Mouse (Mus musculus) liver, embryonic 15.5 days (tissue): Measurements from ENCODE around the gene Cybrd1. TPM values are rescaled to one million over a fixed set of nuclear protein-coding genes. Genes with fewer than 3 reads are reported as not detected.

Experiments
- ATAC-seq: fragments of 200-750 bp; cut with Nextera tagmentation; 2 replicates; pipeline ENCODE4 v1.8.0; 2017; ENCODE audit warnings: moderate number of reproducible peaks, mild to moderate bottlenecking, moderate library complexity; ENCODE audit not compliant: insufficient read depth
- H3K27ac ChIP-seq: fragments of 300-500 bp; sonication (generic); replicated peaks from 2 replicates; pipeline ENCODE4 v1.5.1; 2015; ENCODE audit warnings: mild to moderate bottlenecking, inconsistent platforms
- H3K27me3 ChIP-seq: fragments of 300-500 bp; sonication (generic); 2 replicates; pipeline ENCODE4 v1.6.1; 2015; ENCODE audit warnings: mild to moderate bottlenecking, inconsistent platforms
- H3K36me3 ChIP-seq: fragments of 300-500 bp; sonication (generic); replicated peaks from 2 replicates; pipeline ENCODE4 v1.6.1; 2015; ENCODE audit warnings: moderate library complexity, mild to moderate bottlenecking, inconsistent platforms
- H3K4me1 ChIP-seq: fragments of 300-500 bp; sonication (generic); replicated peaks from 2 replicates; pipeline ENCODE4 v1.6.1; 2015; ENCODE audit warnings: inconsistent platforms
- H3K4me2 ChIP-seq: fragments of 300-500 bp; sonication (generic); 2 replicates; pipeline ENCODE4 v1.6.1; 2015; ENCODE audit warnings: moderate library complexity, mild to moderate bottlenecking, inconsistent platforms
- H3K4me3 ChIP-seq: fragments of 300-500 bp; sonication (generic); replicated peaks from 2 replicates; pipeline ENCODE4 v1.5.1; 2015; ENCODE audit warnings: mild to moderate bottlenecking, inconsistent platforms
- H3K9ac ChIP-seq: fragments of 300-500 bp; sonication (generic); 2 replicates; pipeline ENCODE4 v1.6.1; 2015; ENCODE audit warnings: moderate library complexity, mild to moderate bottlenecking, inconsistent platforms
- H3K9me3 ChIP-seq: fragments of 300-500 bp; sonication (generic); replicated peaks from 2 replicates; pipeline ENCODE4 v1.6.1; 2016; ENCODE audit warnings: inconsistent platforms
- WGBS: fragments of 180-500 bp; shearing (Covaris S2); methylation state at CpG from one replicate; pipeline ENCODE4 v1.1.7; 2015; ENCODE audit warnings: mixed read lengths; ENCODE audit not compliant: insufficient replicate concordance; 5-methylcytosine and 5-hydroxymethylcytosine counted together
- polyA plus RNA-seq: library from polyadenylated mRNA; unstranded; fragments of >200 nt; fragmentation: Nextera tagmentation; extraction: Ambion mirVana; gene quantifications from 2 replicates; pipeline ENCODE4 v1.2.1, GENCODE M21; 2015

The Cybrd1 gene
- polyA plus RNA-seq, 1 experiment from 2014 or later = 1.1 TPM

- Histone ChIP-seq H3K27me3 (no peaks in the 10 kb centered on the region; the same call in 1 of the 2 replicates), H3K36me3 (no peaks in the 10 kb centered on the region), H3K4me1 (no peaks in the 10 kb centered on the region), H3K9me3 (no peaks in the 10 kb centered on the region), H3K4me2 (no peak overlapping the region), H3K27ac (no peak overlapping the region), H3K9ac (no peak overlapping the region), H3K4me3 (no peak overlapping the region)
- no peak for ATAC-seq
- 50% methylated on average over 10 of the region's 10 CpGs for WGBS
These were observed 10.2 kb downstream of the Cybrd1 start for GRCm38 (mm10) chr2:71127779-71128534.

- 68% methylated on average over 2 of the region's 2 CpGs for WGBS
- H3K4me1 ChIP-seq = peaks cover 2% of the 10 kb centered on the region; the same call in 1 of the 2 replicates
- H3K4me2 ChIP-seq = no peak overlapping the region
- no peaks in the 10 kb centered on the region for H3K36me3 ChIP-seq
- H3K27ac ChIP-seq = no peak overlapping the region
- no peaks in the 10 kb centered on the region for H3K9me3 ChIP-seq
- no peak for ATAC-seq
- no peak overlapping the region for H3K9ac ChIP-seq
- no peaks in the 10 kb centered on the region for H3K27me3 ChIP-seq
- H3K4me3 ChIP-seq = no peak overlapping the region
These were observed 12.6 kb downstream of the Cybrd1 start for GRCm38 (mm10) chr2:71130366-71130765.

- no peaks in the 10 kb centered on the region for H3K36me3 ChIP-seq
- no peak for ATAC-seq
- no peak overlapping the region for H3K4me2 ChIP-seq
- no peaks in the 10 kb centered on the region for H3K9me3 ChIP-seq
- no peaks in the 10 kb centered on the region for H3K27me3 ChIP-seq
- 42% methylated on average over 3 of the region's 3 CpGs for WGBS
- H3K4me1 ChIP-seq = peaks cover 2% of the 10 kb centered on the region; the same call in 1 of the 2 replicates
- H3K4me3 ChIP-seq = no peak overlapping the region
- no peak overlapping the region for H3K27ac ChIP-seq
- H3K9ac ChIP-seq = no peak overlapping the region
These were observed 14.3 kb downstream of the Cybrd1 start for GRCm38 (mm10) chr2:71131866-71132496.

- Histone ChIP-seq H3K27me3 (no peaks in the 10 kb centered on the region), H3K4me2 (no peak overlapping the region), H3K9me3 (no peaks in the 10 kb centered on the region), H3K36me3 (no peaks in the 10 kb centered on the region), H3K4me3 (no peak overlapping the region), H3K27ac (no peak overlapping the region), H3K9ac (no peak overlapping the region), H3K4me1 (peaks cover 2% of the 10 kb centered on the region; the same call in 1 of the 2 replicates)
- 44% methylated on average over 9 of the region's 9 CpGs for WGBS
- ATAC-seq = peak; percentile 31; the same call in 1 of the 2 replicates
These were observed 16.4 kb downstream of the Cybrd1 start for GRCm38 (mm10) chr2:71134041-71134505.

GRCm38 (mm10) chr2:71134836-71135235, 17.1 kb downstream of the Cybrd1 start:
- WGBS = 50% methylated on average over 5 of the region's 5 CpGs
- H3K4me1 ChIP-seq = peaks cover 2% of the 10 kb centered on the region; the same call in 1 of the 2 replicates

GRCm38 (mm10) chr2:71140622-71141021, 22.9 kb downstream of the Cybrd1 start:
- H3K9ac ChIP-seq = no peak overlapping the region
- no peak overlapping the region for H3K4me3 ChIP-seq
- no peak for ATAC-seq
- no peaks in the 10 kb centered on the region for H3K4me1 ChIP-seq
- no peaks in the 10 kb centered on the region for H3K27me3 ChIP-seq
- 60% methylated on average over 4 of the region's 4 CpGs for WGBS
- no peak overlapping the region for H3K27ac ChIP-seq
- H3K4me2 ChIP-seq = no peak overlapping the region
- no peaks in the 10 kb centered on the region for H3K9me3 ChIP-seq
- no peaks in the 10 kb centered on the region for H3K36me3 ChIP-seq

More at GRCm38 (mm10) chr2:71134836-71135235, 17.1 kb downstream of the Cybrd1 start:
- Histone ChIP-seq H3K9me3 (no peaks in the 10 kb centered on the region), H3K9ac (no peak overlapping the region), H3K36me3 (no peaks in the 10 kb centered on the region), H3K27me3 (no peaks in the 10 kb centered on the region), H3K27ac (no peak overlapping the region), H3K4me3 (no peak overlapping the region), H3K4me2 (no peak overlapping the region)
- ATAC-seq = no peak

- Histone ChIP-seq H3K4me3 (no peak overlapping the region), H3K9me3 (no peaks in the 10 kb centered on the region), H3K9ac (no peak overlapping the region), H3K36me3 (no peaks in the 10 kb centered on the region), H3K27me3 (no peaks in the 10 kb centered on the region), H3K27ac (no peak overlapping the region), H3K4me1 (peaks cover 11% of the 10 kb centered on the region), H3K4me2 (no peak overlapping the region)
- 22% methylated on average over 7 of the region's 7 CpGs for WGBS
- no peak for ATAC-seq
These were observed 24.7 kb downstream of the Cybrd1 start for GRCm38 (mm10) chr2:71142410-71142809.

- Histone ChIP-seq H3K36me3 (no peaks in the 10 kb centered on the region), H3K9me3 (no peaks in the 10 kb centered on the region), H3K27ac (peak overlapping the region; percentile 74), H3K4me2 (no peak overlapping the region), H3K9ac (no peak overlapping the region), H3K27me3 (no peaks in the 10 kb centered on the region), H3K4me1 (peaks cover 11% of the 10 kb centered on the region), H3K4me3 (no peak overlapping the region)
- ATAC-seq = peak; percentile 39
- WGBS = 69% methylated on average over 4 of the region's 4 CpGs
These were observed 28.1 kb downstream of the Cybrd1 start for GRCm38 (mm10) chr2:71145853-71146252.

GRCm38 (mm10) chr2:71146266-71146665, 28.5 kb downstream of the Cybrd1 start:
- no peak overlapping the region for H3K4me3 ChIP-seq
- no peaks in the 10 kb centered on the region for H3K36me3 ChIP-seq
- H3K4me1 ChIP-seq = peaks cover 11% of the 10 kb centered on the region
- H3K9ac ChIP-seq = no peak overlapping the region
- H3K27ac ChIP-seq = peak overlapping the region; percentile 74
- 14% methylated on average over 3 of the region's 3 CpGs for WGBS
- H3K4me2 ChIP-seq = no peak overlapping the region
- no peaks in the 10 kb centered on the region for H3K27me3 ChIP-seq
- ATAC-seq = peak; percentile 82
- H3K9me3 ChIP-seq = no peaks in the 10 kb centered on the region

GRCm38 (mm10) chr2:71147816-71148215, 30.1 kb downstream of the Cybrd1 start:
- Histone ChIP-seq H3K36me3 (no peaks in the 10 kb centered on the region), H3K4me2 (no peak overlapping the region), H3K27me3 (no peaks in the 10 kb centered on the region), H3K4me3 (no peak overlapping the region), H3K27ac (no peak overlapping the region), H3K9ac (no peak overlapping the region), H3K4me1 (peaks cover 11% of the 10 kb centered on the region), H3K9me3 (0 out of 2 replicates have a peak, but pooled peaks cover 3% of the 10 kb centered on the region)
- no peak for ATAC-seq
- 46% methylated on average over 6 of the region's 6 CpGs for WGBS

- no peak for ATAC-seq
- H3K4me2 ChIP-seq = no peak overlapping the region
- WGBS = 66% methylated on average over 4 of the region's 4 CpGs
These were observed 34.4 kb downstream of the Cybrd1 start for GRCm38 (mm10) chr2:71152170-71152569.

More at GRCm38 (mm10) chr2:71152170-71152569, 34.4 kb downstream of the Cybrd1 start:
- no peak overlapping the region for H3K9ac ChIP-seq
- H3K36me3 ChIP-seq = no peaks in the 10 kb centered on the region
- H3K27ac ChIP-seq = no peak overlapping the region
- 0 out of 2 replicates have a peak, but pooled peaks cover 3% of the 10 kb centered on the region for H3K9me3 ChIP-seq
- no peaks in the 10 kb centered on the region for H3K27me3 ChIP-seq
- H3K4me3 ChIP-seq = no peak overlapping the region
- H3K4me1 ChIP-seq = no peaks in the 10 kb centered on the region
